Mouse (Mus musculus) liver (tissue): ENCODE measurements at regions not wholly inside any gene's neighbourhood (a gene's known extent, or its start where the extent isn't known, plus 50 kb on each side); places are given as distances from the start of the nearest gene placed in this dataset.

Source experiments
- DNase-seq: peaks from one replicate; pipeline ENCODE4 v3.0.0-alpha.2; 2020; ENCODE audit warnings: mixed read lengths

DNA sequence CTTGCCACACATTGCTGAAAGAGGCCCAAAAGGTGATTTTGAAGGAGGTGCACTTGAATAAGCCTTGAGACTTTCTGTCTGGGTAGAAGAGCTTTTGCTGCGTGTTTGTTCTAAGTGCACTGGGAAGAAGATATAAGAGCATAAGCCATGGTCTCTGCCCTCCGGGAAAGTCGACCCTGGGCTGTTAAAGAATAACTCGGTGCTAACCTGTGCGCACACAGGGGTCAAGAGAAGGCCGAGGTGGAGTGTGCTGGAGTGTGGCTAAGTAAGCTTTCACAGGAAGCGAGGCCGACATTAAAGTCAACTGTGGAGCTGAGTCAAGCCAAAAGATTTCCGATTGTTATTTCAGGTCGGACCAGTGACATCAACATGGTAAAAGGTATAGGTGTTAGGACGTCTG is 473.0 kb downstream of the Slc4a3 start:
- DNase-seq: peak; percentile 35

DNA sequence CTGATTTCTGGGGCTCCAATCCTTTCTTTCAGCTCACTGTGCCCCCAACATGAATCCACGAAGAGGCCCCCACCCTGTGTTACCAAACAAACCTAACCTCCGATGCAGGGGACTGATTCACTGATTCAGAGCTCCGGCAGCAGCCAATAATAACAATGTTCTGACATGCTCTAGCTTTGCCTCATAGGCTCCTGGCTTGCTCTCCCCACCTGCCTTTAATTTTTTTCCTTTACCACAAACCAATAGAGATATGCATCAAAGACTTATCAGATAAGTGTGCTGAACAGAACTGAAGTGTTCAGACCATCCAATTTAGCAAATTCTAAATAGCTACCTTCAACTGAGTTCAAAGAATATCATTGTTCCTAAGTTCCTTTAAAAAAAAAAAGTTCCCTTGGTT is 478.6 kb downstream of the Slc4a3 start:
- DNase-seq: no peak

DNA sequence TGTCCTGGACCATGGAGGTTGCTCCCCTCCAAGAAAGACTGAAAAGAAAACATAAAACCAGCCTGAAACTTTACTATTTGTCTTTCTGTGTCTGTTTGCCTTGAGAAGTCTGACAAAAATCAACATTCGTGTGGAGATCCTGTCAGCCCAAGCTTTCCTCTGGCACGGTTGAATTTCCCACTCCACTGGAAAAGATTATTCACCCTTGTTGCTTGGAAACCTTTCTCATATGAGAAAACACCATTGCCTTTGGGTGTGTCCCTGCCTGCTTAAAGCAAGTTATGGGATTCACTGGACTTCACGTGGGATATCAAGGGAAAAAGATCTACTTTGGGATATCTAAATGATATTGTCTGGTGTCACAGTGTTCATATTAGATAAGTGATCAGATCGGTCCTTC is 479.3 kb downstream of the Slc4a3 start:
- no peak for DNase-seq

DNA sequence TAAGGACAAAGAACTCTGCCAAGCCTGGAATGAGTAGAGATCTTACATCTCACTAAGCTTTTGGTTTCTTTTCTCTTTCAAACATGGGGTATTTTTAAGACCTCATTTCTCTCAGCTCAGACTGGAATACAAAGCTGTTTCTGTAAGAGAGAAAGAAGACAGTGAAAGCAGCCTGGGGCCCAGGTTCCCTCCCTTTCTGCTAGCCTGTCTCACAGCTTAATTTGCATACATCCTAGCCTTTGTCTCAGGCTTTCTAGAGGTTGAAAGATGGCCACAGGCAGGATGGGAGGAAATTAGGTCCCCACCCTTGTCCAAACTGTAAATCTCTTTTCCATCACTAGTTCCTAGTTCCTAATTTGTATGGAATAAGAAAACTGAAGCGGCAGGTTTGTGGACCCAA is 483.0 kb downstream of the Slc4a3 start:
- DNase-seq: no peak

DNA sequence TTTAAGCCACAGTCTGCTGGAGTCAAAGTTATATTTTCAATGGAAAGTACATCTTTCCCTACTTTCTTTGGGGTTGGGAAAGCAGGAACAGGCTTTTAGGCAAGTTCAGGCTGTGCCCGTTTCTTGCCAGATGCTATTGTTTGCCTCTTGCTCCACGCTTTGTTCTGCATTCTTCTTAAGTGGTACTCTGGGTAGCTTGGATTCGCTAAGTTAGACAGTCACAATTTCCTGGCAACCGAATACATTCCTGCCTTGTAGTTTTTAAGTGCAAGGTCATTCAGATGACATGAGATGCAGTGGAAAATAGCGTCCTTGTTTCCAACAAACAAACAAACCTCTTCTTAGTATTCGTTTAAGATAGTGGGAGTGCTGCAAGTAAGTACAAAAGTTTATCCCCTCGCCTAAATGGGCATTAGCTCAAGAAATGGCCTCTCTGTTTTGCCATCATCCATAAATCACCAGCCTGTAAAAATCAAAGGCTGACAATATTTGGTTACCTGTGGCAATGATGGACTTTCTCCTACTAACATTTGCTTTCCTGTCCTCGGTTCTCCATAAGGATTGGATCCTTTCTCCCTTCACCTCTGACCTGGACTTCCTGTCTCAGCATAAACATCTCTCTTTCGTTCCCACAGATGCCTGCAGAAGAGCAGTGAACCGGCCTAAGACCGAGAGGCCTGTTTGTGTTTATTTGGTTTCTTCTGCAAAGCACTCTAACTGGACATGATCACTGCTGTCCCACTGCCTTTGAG is 485.3 kb downstream of the Slc4a3 start:
- DNase-seq: no peak

DNA sequence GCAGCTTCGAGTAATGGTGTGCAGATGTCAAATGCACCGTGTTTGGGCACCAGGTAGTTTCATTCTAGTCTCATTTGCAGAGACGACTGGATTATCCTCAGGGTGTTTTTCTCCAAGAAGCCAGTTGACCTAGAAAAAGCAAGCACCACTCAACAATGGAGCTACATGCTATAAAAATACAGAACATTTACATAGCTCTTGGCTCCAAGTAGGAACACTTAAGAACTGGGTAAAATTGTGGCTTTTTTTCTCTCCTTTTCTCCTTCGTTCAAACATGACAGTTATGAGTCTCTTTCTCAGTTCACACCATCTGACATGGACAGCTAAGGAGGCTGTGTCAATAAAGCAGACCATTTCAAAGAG is 485.8 kb downstream of the Slc4a3 start:
- no peak for DNase-seq

DNA sequence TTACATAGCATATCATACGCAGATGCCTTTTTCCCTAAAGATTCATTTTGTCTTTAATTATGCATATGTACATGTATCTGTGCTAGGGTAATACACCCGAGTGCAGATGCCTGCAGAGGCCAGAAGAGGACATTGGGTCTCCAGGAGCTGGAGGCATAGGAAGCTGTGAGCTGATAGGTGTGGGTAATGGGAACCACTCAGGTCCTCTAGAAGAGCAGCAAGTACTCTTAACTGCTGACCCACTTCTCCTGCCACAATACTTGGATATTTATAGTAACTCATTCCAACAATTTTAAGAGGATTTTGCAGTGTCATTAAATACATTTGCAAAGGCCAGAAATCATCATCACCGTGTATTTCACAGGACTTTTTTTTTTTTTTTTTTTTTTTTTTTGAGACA is 486.6 kb downstream of the Slc4a3 start:
- DNase-seq: no peak

DNA sequence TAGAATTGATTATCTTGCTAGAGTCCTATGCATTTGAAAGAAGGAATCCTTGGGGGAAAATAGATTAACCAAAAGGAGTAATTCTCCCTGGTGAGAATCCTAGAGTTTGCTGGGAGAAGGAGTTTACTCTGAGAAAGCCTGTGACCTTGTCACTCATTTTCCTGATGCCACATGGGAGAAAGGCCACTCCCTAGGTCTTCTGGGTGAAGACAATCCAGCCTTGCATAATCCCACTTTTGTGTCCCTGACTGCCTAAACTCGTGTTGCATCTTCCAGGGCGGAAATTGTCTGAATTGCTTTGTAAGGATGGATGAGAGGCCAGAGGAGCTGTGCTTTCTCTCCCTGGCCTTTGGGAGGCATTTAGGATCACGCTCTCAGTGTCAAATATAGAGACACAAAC is 490.2 kb downstream of the Slc4a3 start:
- no peak for DNase-seq

DNA sequence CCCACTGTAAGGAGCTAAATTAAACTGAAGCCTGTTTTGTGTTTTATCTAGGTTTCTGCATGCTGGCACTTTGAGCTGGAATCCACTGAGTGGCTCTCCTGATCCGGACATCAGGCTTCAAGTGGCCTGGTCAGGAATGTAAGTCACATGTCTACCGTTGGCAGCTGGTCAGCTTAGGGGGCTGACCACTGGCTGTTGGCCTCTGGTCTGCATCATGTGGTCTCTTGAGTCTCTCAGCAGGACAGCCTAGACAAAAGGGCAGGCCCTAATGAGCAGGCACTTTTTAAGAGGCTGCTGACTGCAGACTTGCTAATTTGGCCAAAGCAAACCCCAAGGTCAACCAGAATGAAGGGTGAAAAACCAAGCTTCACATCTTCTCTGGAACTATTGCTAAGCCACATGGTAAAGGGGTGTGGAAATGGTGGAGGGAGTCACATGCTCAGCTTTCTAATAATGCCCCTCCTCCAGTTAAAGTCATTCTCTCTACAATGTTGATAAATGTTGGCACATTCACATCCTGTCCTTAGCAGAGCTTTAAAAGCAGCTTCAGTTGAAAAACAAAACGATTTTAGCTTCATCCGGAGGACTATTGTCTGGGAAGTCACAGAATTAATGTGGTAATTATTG is 493.1 kb downstream of the Slc4a3 start:
- peak; percentile 11 for DNase-seq

DNA sequence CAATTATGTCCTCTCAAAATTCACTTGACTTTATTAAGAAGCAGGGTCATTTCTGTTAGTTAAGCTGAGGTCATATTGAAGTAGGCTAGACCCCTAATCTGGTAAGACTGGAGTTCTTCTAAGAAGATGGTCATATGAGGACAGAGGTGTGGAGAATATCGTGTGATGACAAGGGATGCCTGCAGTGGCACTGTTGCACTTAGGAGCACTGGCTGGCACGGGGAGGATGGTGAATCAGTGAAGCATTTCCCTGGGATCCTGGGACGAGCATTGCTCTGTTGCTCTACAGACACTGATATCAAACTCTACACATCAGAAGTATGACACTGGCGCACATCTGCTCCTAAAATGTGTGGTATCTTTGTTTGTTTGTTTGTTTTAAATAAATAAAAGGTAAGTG is 493.6 kb downstream of the Slc4a3 start:
- no peak for DNase-seq

DNA sequence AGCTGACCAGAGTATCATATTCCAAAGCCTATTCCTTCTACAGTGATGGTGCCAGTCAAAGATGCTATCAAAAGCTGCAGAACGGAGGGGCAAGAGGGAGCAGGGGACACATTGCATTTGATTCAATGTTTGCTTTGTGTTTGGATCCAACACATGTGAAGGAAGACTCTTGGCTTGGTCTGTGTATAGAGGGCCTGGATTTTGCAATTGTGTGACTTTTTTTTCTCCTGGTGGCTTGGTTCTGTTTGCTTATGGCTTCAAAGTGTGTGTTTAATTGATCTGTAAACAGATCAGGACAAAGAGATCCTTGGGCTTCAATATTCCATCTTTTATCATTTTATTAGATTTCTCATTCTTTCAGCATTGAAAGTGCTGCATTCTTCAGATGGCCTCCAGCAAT is 504.2 kb downstream of the Slc4a3 start:
- no peak for DNase-seq

DNA sequence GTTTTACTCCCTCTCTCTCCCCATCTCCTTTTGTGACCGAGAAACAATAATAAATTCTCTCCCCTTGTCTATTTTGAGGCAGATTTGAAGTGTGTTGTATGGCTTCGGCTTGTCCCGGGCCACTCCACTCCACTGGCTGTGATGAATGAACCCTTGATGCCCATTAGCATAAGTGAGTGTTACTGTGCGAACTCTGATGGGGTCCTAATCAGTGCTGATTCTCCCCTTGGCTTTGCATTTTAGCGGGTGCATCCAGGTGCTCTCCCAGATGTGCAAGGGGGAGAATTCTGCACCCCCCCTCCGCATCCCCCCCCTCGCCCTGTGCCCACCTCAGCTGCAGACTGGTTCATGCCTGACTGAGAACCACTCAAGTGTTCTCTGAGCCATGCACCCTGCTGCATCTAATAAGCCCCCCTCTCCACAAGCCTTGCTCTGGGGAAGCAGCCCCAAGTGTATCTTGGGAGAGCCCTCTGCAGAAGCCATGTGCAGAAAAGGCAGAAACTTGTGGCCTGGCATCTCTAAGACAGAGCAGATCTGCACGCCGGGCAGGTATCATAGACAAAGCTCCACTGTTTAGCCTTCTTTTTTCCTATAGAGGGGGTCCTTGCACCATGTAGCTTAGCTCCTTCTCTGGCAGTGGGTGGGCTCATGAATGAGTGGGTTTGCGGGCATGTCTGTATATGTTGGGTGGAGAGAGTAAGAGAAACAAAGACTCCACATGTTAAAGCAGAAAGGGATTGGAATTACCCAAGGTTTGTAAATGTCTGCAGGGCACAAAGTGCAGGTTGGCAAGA is 507.5 kb downstream of the Slc4a3 start:
- DNase-seq: no peak

DNA sequence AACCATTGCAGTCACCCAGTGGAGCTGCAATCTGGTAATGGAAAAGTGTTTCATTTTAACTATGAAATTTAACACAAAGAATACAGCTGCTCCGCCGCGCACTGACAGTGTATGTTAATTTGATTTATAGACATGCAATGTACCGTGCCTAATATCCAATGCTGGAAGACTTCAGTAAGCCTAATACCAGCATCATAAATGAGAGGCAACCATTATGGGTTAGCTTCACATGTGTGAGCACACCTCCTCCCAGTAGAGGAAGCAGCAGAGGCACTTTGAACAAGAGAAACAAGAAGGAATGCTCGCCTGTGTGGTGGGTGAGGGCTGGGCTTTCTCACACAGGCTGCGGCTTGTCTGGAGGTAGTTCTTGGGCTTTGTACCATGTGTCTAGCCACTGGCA is 519.7 kb downstream of the Slc4a3 start:
- DNase-seq: no peak

DNA sequence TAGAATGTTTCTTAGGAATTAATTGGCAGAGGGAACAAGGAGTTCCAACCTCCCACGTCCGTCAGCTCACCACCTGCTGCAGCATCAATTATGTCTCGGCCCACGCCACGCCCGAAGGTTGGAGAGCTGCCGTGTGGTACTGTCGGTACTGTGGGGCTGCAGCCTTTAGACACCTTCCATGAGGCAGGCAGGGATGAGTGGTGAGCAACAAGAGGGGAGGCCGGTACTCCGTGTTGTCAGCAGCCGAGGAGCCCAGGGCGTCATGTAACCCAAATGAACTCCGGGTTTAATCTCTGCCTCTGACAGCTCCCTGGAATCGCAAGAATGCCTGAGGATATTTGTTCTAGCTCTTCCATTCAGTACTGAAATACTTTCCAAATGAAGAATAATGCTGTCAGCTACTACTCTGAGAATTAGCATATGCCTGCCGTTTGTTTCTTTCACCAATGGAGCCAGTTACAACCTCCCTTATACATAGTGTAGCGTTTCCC is 524.8 kb downstream of the Slc4a3 start:
- DNase-seq: no peak

DNA sequence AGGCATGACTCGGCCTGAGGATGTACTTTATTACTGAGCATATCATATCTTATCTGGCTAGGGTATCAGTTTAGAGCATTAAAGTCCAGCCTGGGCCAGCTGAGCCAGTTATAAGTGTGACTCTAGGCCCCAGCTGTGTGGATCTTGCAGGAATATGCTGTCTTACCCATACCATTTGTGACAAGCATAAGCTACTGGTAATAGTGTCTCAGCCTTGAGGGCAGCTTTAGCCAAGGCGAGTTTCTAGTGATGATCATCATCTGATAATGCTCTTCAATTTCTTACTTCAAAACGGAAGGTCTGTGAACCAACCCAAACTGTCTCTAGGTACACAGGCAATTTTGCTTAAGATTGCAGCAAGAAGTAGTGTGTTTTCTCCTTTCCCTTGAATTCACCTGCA is 529.1 kb downstream of the Slc4a3 start:
- no peak for DNase-seq

DNA sequence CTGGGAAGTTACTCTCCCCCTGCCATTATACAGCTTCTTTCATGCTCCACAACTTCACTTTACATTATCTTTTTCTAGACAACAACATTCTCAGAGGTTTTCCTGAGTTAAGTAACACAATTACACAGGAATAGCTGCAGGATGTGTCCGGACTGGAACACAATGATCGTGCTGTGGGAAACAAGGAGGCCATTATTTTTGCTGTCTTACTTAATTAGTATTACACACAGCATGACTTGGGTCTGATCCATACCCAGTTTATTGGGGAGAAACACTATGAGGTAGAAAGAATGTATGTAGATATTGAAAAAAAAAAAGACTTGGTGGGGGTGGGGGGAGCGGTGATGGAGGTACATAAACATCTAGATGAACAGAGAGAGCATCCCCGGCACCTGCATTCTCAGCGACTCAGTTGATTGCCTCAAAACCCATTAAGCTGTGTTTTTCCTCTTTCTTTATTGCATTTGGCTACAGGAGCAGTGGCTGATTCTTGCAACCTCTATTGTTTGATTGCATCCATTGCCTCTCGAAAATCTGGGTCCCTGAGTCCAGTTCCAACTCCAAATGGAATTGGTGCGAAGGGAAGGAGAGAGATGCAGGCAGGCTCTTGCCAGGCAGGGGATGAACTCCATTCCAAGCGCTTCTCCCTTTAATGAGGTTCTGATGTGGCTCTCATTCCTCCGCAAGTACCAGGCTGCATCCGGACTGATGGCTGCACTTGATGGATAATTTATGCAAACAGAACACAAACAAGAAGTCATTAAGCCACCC is 529.8 kb downstream of the Slc4a3 start:
- DNase-seq: no peak

DNA sequence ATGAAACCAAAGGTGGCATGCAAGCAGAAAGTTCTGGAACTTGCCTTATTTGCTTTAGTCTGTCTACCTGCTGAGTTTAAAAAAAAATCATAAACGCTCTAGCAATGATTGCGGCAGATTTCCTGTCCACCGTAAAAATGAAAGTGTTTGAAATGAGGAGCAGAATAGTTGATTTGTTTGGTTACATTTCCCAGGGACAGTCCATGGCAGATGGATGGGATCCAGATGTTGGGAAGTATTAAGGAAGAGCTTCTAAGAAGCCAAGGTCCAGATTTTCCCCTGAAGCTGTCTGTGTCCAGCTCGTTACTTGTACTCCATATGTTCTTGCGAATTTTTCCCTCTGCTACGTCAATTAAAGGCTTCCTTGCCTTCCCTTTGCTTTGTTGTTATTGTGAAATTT is 534.2 kb downstream of the Slc4a3 start:
- no peak for DNase-seq

DNA sequence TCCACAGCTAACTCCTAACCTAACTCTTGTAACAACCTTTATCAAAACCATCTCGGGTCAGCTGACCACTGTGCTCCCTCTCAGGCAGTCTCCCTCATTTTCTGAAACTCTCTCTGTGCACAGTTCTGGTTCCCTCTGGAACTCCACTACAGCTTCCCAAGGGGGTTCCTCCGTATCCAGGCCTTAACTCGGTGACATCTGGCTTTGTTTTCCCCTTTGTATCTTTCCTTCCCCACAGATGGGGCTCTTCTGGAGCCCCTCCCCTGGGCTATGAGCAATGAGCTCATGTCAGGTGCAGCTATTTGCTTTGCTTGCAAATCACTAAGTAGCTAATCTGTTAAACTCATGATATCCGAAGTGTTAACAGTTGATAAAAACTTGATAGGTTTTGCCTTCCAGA is 535.6 kb downstream of the Slc4a3 start:
- DNase-seq: no peak

DNA sequence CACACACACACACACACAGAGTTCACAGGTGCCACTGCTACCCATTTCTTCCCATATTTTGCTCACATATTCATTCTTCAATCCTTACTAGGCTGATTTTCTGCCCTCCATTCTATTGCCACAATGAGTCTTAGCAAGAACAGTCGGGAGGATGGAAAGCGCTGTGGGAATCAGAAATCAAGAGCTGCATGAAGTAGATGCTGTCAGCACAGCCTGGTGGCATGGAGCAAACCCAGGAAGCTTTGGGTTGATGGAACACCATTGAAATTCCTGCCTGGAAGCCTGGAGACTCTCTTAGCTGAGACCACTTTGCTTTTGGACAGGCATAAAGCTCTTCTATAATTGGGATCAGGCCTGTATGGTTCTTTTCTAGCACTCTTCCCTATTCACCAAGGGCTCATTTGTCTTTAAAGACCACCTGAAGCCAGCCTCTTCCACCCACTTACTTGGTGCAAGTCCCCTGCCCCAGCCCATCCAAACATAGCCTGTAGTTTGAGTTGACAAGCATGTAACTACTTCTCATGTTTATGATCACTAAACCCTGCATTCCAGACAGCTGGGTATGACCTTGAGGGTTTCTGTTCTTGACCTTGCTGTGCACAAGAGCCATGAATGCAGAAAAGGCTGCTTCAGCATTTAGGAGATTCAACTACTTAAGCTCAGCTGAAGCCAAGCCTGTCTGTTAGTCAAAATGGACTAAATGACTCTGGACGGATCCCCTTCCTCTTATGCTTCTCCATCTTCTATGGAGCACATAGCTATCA is 537.4 kb downstream of the Slc4a3 start:
- DNase-seq: no peak

DNA sequence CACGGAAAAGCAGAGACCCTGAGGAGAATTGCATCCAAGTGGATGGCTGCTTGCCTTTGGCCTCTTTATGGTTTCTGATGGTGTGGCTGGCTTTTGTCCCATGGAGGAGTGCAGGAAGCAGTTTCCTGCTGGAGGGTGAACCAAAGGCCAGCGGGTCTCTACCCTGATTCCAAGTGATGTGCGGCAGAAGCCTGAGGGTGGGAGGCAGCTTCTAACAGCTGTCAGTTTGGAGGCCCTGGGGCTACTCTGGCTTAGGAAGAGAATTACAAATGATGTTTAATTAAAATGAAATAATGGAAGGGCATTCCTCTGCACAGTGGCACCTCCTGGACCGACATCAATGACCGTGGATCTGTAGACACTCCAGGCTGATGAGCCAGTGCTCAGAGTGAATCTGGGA is 545.0 kb downstream of the Slc4a3 start:
- no peak for DNase-seq

DNA sequence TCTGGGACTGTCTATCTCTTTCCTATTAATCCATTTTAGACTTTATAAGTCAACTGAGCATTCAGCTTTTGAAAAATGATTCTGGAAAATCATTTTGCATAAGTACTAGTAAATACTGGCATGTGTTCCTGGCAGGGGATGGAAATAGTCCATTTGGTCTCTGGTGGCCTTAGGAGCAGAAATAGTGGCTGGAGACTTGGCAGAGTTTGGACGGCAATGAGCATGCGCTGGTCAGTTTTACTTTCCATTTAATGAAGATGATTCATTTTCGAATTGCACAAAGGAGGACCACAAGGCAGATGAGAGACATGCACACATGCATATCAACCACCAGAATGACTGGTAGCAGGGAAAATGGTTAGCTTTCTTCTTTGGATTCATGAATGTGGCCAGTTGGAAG is 567.2 kb downstream of the Slc4a3 start:
- DNase-seq: no peak

DNA sequence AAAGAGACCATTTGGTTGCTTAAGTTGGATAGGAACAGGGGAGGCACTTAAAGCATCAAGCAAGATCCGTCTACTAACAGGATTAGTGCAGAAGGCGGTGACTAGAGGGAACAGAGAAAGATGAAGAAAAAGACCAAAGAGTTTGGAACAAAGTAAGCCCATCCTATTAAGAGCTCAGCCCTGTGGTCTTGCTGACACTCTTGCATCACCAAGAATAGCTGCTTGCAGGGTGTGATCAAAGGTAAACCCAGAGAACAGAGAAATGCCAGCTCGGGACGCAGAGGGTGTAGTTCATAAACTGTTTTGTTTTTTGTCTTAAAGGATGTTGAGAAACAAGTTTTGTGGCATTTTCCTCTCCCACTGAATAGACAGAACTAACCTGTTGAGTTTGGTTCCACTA is 574.8 kb downstream of the Slc4a3 start:
- DNase-seq: no peak
